Mouse (Mus musculus) midbrain, embryonic 12.5 days (tissue): ENCODE data around the gene Abcc10. TPM values are rescaled to one million over a fixed set of nuclear protein-coding genes. Genes with fewer than 3 reads are reported as not detected.

Experiments used
- ATAC-seq: fragments of 200-750 bp; cut with Nextera tagmentation; 2 replicates; pipeline ENCODE4 v1.8.0; 2017; ENCODE audit warnings: low read depth, moderate TSS enrichment, moderate library complexity; ENCODE audit not compliant: low FRiP score
- H3K27ac ChIP-seq: fragments of 300-500 bp; sonication (generic); replicated peaks from 2 replicates; pipeline ENCODE4 v1.5.1; 2016; ENCODE audit warnings: mild to moderate bottlenecking
- H3K27me3 ChIP-seq: fragments of 300-500 bp; sonication (generic); 2 replicates; pipeline ENCODE4 v1.6.1; 2016; ENCODE audit warnings: mild to moderate bottlenecking
- H3K36me3 ChIP-seq: fragments of 300-500 bp; sonication (generic); 2 replicates; pipeline ENCODE4 v1.6.1; 2016
- H3K4me1 ChIP-seq: fragments of 300-500 bp; sonication (generic); 2 replicates; pipeline ENCODE4 v1.6.1; 2016
- H3K4me2 ChIP-seq: fragments of 300-500 bp; sonication (generic); replicated peaks from 2 replicates; pipeline ENCODE4 v1.6.1; 2016; ENCODE audit warnings: mild to moderate bottlenecking, moderate library complexity
- H3K4me3 ChIP-seq: fragments of 300-500 bp; sonication (generic); 2 replicates; pipeline ENCODE4 v1.5.1; 2016; ENCODE audit warnings: mild to moderate bottlenecking
- H3K9ac ChIP-seq: fragments of 300-500 bp; sonication (generic); replicated peaks from 2 replicates; pipeline ENCODE4 v1.6.1; 2016; ENCODE audit warnings: mild to moderate bottlenecking, moderate library complexity
- H3K9me3 ChIP-seq: fragments of 300-500 bp; sonication (generic); 2 replicates; pipeline ENCODE4 v1.6.1; 2016; ENCODE audit warnings: mild to moderate bottlenecking
- WGBS: fragments of 180-500 bp; shearing (Covaris S2); methylation state at CpG from one replicate; pipeline ENCODE4 v1.1.7; 2016; 5-methylcytosine and 5-hydroxymethylcytosine counted together
- polyA plus RNA-seq: library from polyadenylated mRNA; unstranded; fragments of >200 nt; fragmentation: Nextera tagmentation; extraction: Ambion mirVana; gene quantifications from 2 replicates; pipeline ENCODE4 v1.2.1, GENCODE M21; 2016

Abcc10 gene
- polyA plus RNA-seq = 10.4 and 11.1 TPM in 2 replicates

DNA sequence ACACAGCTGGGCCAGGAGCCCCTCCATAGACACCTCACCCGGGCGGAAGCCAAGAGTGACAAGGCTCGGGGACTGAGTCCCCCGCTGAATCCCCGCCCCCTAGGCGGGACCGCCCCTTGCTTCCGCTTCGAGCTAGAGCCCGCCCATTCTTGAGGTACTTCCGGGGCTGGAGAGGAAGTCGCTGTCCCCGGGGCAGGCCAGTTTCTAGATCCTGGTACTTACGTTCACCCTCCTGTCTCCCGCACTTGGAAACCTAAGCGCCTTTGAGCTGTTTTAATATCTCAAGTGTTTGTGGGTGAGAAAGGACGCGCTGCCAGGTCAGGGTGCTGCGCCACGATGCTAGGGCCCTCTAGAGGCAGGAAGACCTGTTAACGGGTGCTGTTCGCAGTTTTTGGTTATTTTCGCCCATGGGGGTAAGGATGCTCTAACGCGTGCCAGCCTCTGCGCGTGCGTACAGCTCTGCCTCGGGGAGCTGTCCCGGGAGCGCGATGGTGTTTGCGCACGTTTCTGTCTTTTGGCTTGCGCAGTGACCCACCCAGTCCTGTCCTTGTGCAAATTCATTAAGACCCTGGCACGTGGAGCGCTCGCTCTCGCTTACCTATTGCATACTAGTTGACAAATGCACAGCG, at the start of gene Abcc10:
Gene Abcc10, minus strand, starts transcription at position 447 of the 629 bp plus-strand sequence.
- H3K4me3 ChIP-seq = peak within 1 kb of the TSS; percentile 76
- H3K9ac ChIP-seq = peak within 1 kb of the TSS; percentile 85
- no peaks in the 10 kb centered on the region for H3K27me3 ChIP-seq
- peak within 1 kb of the TSS; percentile 85 for H3K4me2 ChIP-seq
- peak within 1 kb of the TSS; percentile 96 for H3K27ac ChIP-seq
- under 1% methylated on average over 40 of the region's 40 CpGs for WGBS
- ATAC-seq = peak; percentile 98
- H3K36me3 ChIP-seq = peaks cover 14% of the 10 kb centered on the region; the same call in 1 of the 2 replicates
- H3K9me3 ChIP-seq = no peaks in the 10 kb centered on the region
- H3K4me1 ChIP-seq = peaks cover 8% of the 10 kb centered on the region

DNA sequence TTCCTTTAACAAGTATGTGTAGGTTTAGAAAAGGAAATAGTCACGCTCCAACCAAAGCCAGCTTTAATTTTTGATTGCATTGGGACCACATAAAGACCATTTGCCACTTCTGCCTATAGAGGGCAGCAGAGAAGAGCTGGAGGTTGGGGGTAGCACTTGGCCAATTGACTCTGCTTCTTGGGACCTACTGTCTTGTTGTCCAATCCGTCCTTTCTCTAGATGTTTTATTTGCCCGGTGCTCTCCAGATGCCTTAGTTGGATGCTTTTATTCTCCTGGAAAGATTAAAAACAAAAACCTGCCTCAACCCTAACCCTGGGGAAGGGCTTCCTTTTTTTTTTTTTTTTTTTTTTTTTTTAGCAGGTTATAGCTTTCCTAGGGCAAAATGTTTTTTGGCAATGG, 43.6 kb upstream of the Abcc10 start:
- no peak overlapping the region for H3K27ac ChIP-seq
- H3K9ac ChIP-seq = no peak overlapping the region
- no peak overlapping the region for H3K4me2 ChIP-seq
- no peaks in the 10 kb centered on the region for H3K36me3 ChIP-seq
- no peaks in the 10 kb centered on the region; the same call in 1 of the 2 replicates for H3K9me3 ChIP-seq
- no peak overlapping the region for H3K4me3 ChIP-seq
- no peaks in the 10 kb centered on the region for H3K4me1 ChIP-seq
- WGBS = 73% methylated on average over 3 of the region's 3 CpGs
- no peaks in the 10 kb centered on the region for H3K27me3 ChIP-seq
- no peak for ATAC-seq

DNA sequence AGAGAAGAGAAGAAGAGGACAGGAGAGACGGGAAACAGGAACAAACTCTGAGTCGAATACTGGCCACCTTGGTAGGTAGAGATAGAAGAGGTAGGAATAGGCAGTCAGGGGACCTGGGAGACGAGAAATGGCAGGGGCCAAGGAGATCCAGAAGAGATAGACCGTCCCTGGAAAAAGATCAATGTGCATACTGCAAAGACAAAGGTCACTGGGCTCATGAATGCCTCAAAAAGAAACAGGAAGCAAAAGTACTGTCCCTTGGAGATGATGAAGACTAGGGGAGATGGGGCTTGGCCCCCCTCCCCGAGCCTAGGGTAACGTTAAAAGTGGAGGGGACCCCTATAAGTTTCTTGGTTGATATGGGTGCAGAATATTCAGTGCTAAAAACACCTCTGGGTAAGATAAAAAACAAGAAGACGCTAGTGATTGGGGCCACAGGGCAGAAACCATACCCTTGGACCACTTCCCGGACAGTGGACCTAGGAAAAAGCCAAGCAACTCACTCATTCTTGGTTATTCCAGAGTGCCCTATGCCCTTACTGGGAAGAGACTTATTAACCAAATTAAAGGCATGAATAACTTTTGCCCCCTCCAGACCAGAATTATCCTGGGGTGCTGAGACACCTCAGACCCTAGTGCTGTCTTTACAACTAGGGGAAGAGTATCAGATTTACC, 23.0 kb upstream of the Abcc10 start:
- ATAC-seq = no peak
- H3K4me1 ChIP-seq = no peaks in the 10 kb centered on the region
- H3K27me3 ChIP-seq = no peaks in the 10 kb centered on the region
- H3K9me3 ChIP-seq = 0 out of 2 replicates have a peak, but pooled peaks cover 7% of the 10 kb centered on the region
- no peaks in the 10 kb centered on the region for H3K36me3 ChIP-seq
- no peak overlapping the region for H3K9ac ChIP-seq
- H3K4me3 ChIP-seq = no peak overlapping the region
- H3K4me2 ChIP-seq = no peak overlapping the region
- H3K27ac ChIP-seq = no peak overlapping the region
- WGBS = 91% methylated on average over 8 of the region's 8 CpGs

DNA sequence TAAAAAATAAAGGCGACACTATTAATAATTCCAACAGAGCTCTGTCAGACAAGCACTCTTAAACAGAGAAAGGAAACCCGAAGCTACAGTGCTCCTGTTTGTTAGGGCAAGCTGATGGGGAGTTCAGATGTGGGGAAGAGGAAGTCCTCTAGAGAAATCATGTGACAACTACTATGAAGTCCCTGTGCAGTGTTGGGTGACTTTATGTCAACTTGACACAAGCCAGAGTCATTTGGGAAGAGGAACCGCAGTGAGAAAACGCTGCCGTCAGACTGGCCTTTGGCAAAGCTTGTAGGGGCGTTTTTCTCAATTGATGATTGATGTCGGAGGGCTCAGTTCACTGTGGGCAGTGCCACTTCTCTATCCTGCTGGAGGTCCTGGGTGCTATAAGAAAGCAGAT, 13.1 kb upstream of the Abcc10 start:
- Histone ChIP-seq H3K4me2 (no peak overlapping the region), H3K27ac (no peak overlapping the region), H3K36me3 (no peaks in the 10 kb centered on the region), H3K9ac (no peak overlapping the region), H3K27me3 (peaks cover 4% of the 10 kb centered on the region; the same call in 1 of the 2 replicates), H3K9me3 (peaks cover 5% of the 10 kb centered on the region), H3K4me1 (no peaks in the 10 kb centered on the region), H3K4me3 (no peak overlapping the region)
- ATAC-seq = no peak
- 88% methylated on average over 7 of the region's 7 CpGs for WGBS

DNA sequence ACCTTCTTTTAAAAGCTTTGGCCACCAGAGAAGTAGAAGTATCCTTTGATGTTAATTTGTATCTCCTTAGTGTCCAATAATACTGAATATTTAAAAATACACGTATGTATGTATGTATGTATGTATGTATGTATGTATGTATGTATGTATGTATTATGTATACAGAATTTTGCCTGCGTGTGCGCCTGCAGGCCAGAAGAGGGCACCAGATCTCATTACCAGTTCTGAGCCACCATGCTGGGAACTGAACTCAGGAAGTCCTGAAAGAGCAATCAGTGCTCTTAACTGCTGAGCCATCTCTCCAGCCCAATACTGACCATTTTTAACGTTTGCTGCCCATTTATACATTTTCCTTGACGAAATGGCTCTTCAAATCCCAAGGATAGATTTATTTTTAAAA, 8.3 kb upstream of the Abcc10 start:
- no peaks in the 10 kb centered on the region for H3K4me1 ChIP-seq
- H3K4me3 ChIP-seq = no peak overlapping the region
- H3K36me3 ChIP-seq = no peaks in the 10 kb centered on the region
- no peak overlapping the region for H3K9ac ChIP-seq
- H3K27me3 ChIP-seq = peaks cover 4% of the 10 kb centered on the region; the same call in 1 of the 2 replicates
- no peak overlapping the region for H3K27ac ChIP-seq
- no peaks in the 10 kb centered on the region for H3K9me3 ChIP-seq
- H3K4me2 ChIP-seq = no peak overlapping the region
- 19% methylated on average over 5 of the region's 5 CpGs for WGBS
- ATAC-seq = no peak

DNA sequence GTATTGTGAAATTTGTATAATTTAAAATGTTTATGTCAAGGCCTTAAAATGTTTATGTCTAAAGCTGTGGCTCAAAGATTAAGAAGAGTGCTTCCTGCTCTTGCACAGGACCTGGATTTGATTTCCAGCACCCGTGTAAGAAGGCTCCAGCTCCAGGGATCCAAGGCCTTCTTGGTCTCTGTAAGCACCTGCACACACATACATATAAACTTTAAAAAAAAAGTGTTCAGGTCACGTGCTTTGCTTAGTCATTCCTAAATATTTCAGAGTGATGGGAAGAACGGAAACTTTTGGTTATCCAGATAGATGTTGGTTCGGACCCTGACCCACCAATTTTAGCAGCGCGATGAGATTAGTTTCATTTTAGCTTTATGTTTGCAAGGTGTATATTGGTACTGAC, 571 bp upstream of the Abcc10 start:
- peaks cover 7% of the 10 kb centered on the region; the same call in 1 of the 2 replicates for H3K36me3 ChIP-seq
- peak overlapping the region; percentile 96 for H3K27ac ChIP-seq
- WGBS = 75% methylated on average over 6 of the region's 6 CpGs
- H3K4me3 ChIP-seq = no peak overlapping the region
- peak overlapping the region; percentile 85 for H3K4me2 ChIP-seq
- peaks cover 8% of the 10 kb centered on the region for H3K4me1 ChIP-seq
- H3K9me3 ChIP-seq = no peaks in the 10 kb centered on the region
- no peaks in the 10 kb centered on the region for H3K27me3 ChIP-seq
- ATAC-seq = no peak
- H3K9ac ChIP-seq = no peak overlapping the region; the same call in 1 of the 2 replicates

DNA sequence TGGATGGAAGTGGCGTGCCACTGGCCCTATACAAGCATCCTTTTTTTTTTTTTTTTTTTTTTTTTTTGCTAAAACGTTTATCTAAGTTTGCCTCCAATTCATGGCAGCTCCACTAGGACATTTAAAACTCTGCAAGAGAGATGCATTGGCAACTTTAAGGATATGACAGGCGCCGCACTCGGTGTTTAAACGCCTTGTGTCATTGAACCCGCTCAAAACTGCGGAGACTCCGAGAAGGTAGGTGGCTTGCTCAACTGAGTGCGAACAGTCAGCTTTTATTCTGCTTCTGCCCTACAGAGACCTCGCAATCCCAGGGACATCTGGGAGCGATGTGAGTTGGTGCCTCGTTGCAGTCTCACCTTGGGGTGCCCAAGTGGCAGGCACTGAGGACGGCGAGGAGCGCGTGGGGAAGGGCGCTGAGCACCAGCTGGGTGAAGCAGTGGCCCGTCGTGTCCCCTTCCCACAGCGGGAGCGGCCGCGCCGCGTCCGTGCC, 693 bp downstream of the Abcc10 start:
- no peaks in the 10 kb centered on the region for H3K9me3 ChIP-seq
- H3K27ac ChIP-seq = peak overlapping the region; percentile 96
- H3K36me3 ChIP-seq = peaks cover 17% of the 10 kb centered on the region; the same call in 1 of the 2 replicates
- no peak for ATAC-seq
- peak overlapping the region; percentile 85 for H3K9ac ChIP-seq
- H3K27me3 ChIP-seq = no peaks in the 10 kb centered on the region
- H3K4me3 ChIP-seq = peak overlapping the region; percentile 76
- 3% methylated on average over 27 of the region's 27 CpGs for WGBS
- H3K4me1 ChIP-seq = peaks cover 8% of the 10 kb centered on the region
- peak overlapping the region; percentile 85 for H3K4me2 ChIP-seq

DNA sequence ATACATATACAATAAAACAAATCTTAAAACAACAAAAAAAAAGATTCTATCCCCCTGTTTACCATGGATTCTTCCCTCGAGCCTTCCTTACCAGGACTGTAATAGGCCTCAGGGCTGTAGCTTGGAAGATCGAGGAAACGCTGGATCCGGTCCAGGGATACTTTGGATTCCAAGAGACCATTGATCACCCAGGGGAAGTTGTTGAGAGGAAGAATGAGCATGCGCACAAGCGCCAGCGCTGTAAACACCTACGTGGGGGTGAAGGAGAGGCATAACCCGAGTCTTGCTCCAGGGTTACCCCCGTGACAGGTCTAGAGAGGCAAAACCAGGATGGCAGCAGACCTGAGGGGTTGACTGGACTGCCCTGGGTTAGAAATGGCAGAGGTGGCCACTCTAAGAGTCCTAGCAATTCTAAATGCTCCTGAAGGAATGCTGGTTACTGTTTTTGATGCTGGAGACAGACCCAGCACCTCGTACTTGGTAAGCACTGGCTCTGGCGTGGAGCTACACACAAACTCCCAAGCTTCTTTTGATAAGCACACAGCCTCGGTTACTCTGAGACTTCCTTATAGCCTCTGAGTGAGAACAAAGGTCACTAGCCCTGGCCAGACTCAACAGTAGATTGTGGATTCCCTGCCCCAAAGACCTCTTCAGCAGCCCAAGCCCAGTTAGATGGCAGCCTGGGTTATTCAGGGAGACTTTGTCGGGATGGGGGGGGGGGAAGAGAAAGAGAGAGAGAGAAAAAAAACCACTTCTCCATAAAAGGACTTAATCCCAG, 5.9 kb downstream of the Abcc10 start:
- Histone ChIP-seq H3K9me3 (no peaks in the 10 kb centered on the region), H3K36me3 (peaks cover 31% of the 10 kb centered on the region), H3K4me3 (no peak overlapping the region), H3K4me2 (no peak overlapping the region), H3K9ac (no peak overlapping the region), H3K27me3 (no peaks in the 10 kb centered on the region), H3K27ac (no peak overlapping the region), H3K4me1 (peaks cover 4% of the 10 kb centered on the region; the same call in 1 of the 2 replicates)
- WGBS = 90% methylated on average over 14 of the region's 14 CpGs
- no peak for ATAC-seq

DNA sequence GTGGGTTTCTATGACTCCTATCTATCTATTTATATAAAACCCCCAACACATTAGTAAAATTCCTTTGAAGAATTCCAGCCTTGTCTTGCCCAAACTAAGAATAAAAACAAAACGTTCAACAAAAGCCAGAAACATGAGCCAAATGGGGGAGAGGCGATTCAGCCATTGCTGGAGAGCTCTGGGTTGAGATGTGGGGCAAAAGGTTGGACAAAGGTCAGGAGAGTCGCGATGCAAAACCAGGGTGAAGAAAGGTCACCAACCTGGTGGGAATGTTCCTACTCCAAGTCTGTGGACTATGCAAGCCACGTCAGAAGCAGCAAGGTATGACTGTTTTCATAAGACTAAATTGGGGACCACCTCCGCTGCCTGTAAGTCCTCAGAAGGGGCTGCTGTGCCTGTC, 7.7 kb downstream of the Abcc10 start:
- H3K9me3 ChIP-seq = no peaks in the 10 kb centered on the region
- WGBS = 82% methylated on average over 6 of the region's 6 CpGs
- no peak overlapping the region for H3K4me3 ChIP-seq
- no peak overlapping the region for H3K9ac ChIP-seq
- H3K27ac ChIP-seq = no peak overlapping the region
- peaks cover 31% of the 10 kb centered on the region for H3K36me3 ChIP-seq
- H3K27me3 ChIP-seq = no peaks in the 10 kb centered on the region
- no peaks in the 10 kb centered on the region for H3K4me1 ChIP-seq
- H3K4me2 ChIP-seq = no peak overlapping the region
- ATAC-seq = no peak

DNA sequence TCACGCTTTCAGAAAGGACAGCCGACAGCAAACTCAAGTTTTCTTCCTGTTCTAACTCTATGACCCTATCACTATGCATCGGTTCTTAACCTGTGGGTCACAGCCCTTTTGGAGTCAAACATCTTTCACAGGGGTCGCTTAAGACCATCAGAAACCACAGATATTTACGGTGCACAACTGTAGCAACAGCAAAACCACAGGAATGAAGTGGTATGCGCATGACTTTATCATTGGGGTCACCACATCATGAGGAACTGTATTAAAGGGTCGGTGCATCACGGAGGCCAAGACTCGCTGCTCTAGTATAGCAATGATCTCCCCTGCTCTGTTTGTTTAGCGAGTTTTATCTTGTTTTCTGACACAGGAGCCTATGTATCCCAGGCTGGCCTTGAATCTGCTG, 12.3 kb downstream of the Abcc10 start:
- WGBS = 92% methylated on average over 10 of the region's 10 CpGs
- H3K27me3 ChIP-seq = no peaks in the 10 kb centered on the region

DNA sequence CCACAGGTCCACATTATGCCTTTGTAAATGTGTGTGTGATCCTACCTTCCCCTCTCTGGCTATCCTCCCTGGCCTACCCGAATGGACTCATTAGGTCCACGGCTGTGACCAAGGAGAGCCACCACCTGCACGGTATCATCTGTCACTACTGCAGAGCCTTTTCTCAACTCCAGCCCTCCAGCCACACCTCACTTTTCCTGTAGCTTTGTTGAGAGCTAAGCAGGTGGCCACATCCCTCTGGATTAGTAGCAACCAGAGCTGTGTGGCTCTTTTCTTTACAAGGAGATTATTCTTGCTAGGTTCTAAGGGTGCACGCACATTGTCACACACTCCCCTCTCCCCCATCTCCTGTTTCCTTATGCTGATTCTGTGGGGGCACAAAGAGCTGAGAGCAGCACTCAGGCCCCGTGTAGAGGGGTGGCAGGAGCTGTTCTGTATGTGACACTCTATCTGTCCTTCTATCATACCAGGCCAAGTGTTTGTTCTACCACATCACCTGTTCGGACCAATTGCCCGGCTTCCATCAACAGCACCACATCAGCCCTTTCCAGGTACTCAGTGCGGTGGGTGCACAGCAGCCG, 14.9 kb downstream of the Abcc10 start:
- no peak for ATAC-seq
- H3K4me2 ChIP-seq = no peak overlapping the region
- no peaks in the 10 kb centered on the region for H3K27me3 ChIP-seq
- H3K27ac ChIP-seq = no peak overlapping the region
- H3K36me3 ChIP-seq = 0 out of 2 replicates have a peak, but pooled peaks cover 3% of the 10 kb centered on the region
- H3K9me3 ChIP-seq = no peaks in the 10 kb centered on the region
- H3K9ac ChIP-seq = no peak overlapping the region
- H3K4me1 ChIP-seq = no peaks in the 10 kb centered on the region
- H3K4me3 ChIP-seq = no peak overlapping the region
- 89% methylated on average over 9 of the region's 9 CpGs for WGBS

More for the DNA sequence above, 12.3 kb downstream of the Abcc10 start:
- ATAC-seq = no peak
- Histone ChIP-seq H3K27ac (no peak overlapping the region), H3K4me2 (no peak overlapping the region), H3K36me3 (0 out of 2 replicates have a peak, but pooled peaks cover 4% of the 10 kb centered on the region), H3K4me3 (no peak overlapping the region), H3K9me3 (no peaks in the 10 kb centered on the region), H3K4me1 (no peaks in the 10 kb centered on the region), H3K9ac (no peak overlapping the region)
